Mouse (Mus musculus) adrenal gland, adult 8-10 months (tissue): Measurements from ENCODE around the gene Snta1. TPM values are rescaled to one million over a fixed set of nuclear protein-coding genes. Genes with fewer than 3 reads are reported as not detected.
"Not testable (repeated sequence)": the region's sequence is repeated elsewhere in the genome, so short reads cannot be mapped to it uniquely, and the experiment has no call there.

Experiments
- DNase-seq: peaks from one replicate; pipeline ENCODE4 v3.0.0; 2022
- total RNA-seq, 4 experiments: library from RNA; stranded (reverse); gene quantifications; 2 replicates each; pipeline ENCODE4 v1.2.4; 2022

Snta1 gene
- total RNA-seq, 4 experiments from 2014 or later, result 21.3 to 37.6 (median 31.5) TPM

GRCm38 (mm10) chr2:154372151-154372829, 35.6 kb downstream of the Snta1 start:
- peak; percentile 79 for DNase-seq

- no peak for DNase-seq
Observed at GRCm38 (mm10) chr2:154367510-154367909, 40.4 kb downstream of the Snta1 start.

DNA sequence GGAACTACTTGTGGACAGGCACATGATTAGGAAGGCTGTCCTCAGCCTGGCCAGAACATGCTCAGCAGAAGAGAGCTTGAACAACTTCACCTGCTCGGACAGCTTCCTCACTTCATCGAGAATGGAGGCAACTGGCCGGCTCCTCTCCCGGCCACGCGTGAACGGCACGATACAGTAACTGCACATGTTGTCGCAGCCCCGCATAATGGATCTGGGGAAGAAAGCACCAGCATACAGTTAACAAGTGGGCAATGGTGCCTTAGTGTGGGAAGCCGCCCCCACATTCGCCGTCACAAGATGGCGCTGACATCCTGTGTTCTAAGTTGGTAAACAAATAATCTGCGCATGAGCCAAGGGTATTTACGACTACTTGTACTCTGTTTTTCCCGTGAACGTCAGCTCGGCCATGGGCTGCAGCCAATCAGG, 53.9 kb downstream of the Snta1 start:
- DNase-seq, result not testable (repeated sequence)

DNA sequence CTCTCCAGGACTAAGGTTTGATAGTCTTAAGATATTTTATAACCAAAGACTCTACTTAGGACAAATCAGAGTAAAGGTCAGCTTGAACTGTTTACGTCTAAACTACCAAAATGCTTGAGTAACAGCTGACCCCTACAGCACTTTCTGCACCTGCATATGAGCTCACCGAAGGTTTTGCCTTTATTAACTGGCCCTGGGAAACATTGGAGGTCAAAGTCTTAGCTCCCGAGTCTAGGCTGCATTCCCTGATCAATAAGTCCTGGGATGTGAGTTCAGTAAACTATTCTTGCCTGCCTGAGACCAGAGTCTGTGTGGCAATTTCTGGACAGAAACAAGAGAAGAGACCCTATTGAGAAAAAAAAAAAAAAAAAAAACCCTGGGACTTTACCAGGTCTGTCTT, 59.7 kb downstream of the Snta1 start:
- DNase-seq, result no peak

GRCm38 (mm10) chr2:154339356-154339755, 68.5 kb downstream of the Snta1 start:
- no peak for DNase-seq

DNA sequence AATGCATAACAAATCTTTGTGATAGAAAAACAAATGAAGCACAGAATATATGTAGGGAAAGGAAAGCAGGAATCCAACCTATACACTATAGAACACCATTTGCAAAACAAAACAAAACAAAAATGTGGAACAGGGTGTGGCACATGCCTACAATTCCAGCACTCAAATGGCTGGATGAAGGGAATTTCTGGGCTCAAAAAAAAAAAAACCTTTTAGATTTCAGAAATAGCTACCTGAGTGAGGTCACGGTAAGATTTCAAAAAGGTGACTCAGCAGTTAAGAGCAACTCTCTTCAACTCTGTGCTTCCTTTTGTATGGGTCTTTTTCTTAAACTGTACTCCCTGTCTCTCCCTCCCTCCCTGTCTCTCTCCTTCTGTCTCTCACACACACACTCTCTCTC, 69.7 kb downstream of the Snta1 start:
- DNase-seq, result no peak

DNA sequence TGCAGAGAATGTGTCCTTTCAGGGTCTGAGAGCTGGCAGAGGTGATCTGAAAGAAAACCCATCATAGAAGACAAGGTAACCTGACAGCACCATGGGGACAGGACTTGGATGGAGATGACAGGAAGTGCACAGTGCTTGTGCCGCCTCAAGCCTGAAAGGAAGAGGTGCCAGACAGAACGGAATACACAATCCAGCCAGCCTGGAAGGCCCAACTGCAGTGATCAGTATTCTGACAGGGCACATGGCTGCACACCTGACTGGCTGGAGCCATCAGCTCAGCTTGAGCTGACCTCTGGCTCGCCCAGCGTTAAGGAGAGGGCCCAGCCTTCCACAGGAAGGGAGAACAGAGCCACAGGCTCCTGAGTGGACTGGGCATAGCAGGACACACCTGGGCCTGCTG, 72.3 kb downstream of the Snta1 start:
- DNase-seq, result no peak

GRCm38 (mm10) chr2:154326852-154327251, 81.0 kb downstream of the Snta1 start:
- DNase-seq, result no peak

Other genes starting within 250 kb of the Snta1 start
- not detected for gene Bpifa5, start 245.5 kb downstream of the Snta1 start, total RNA-seq
- not detected for gene Bpifb1, start 217.3 kb downstream of the Snta1 start, total RNA-seq
- under 1 TPM in 2 of 4 experiments, not detected in 2; 0.24 to 0.35 TPM for gene Bpifb5, start 184.4 kb downstream of the Snta1 start, total RNA-seq
- gene Bpifb9a, start 150.2 kb downstream of the Snta1 start, total RNA-seq, result under 1 TPM in 1 of 4 experiments, not detected in 3; 0.87 TPM
- gene Bpifb9b, start 100.9 kb downstream of the Snta1 start, total RNA-seq, result under 1 TPM in 1 of 4 experiments, not detected in 3; 0.87 TPM
- gene Cdk5rap1, start 35.1 kb downstream of the Snta1 start, total RNA-seq, result 10 to 100 TPM; 13.7 to 25.4 (median 18.6) TPM
- 10 to 100 TPM; 34.0 to 55.4 (median 43.4) TPM for gene Cbfa2t2, start 28.4 kb upstream of the Snta1 start, total RNA-seq
- gene 1700003F12Rik, start 139.0 kb upstream of the Snta1 start, total RNA-seq, result under 1 TPM in 2 of 4 experiments, not detected in 2; 0.46 to 0.71 TPM
- gene Actl10, start 143.7 kb upstream of the Snta1 start, total RNA-seq, result under 1 TPM in 2 of 4 experiments, not detected in 2; 0.17 to 0.31 TPM
- gene Necab3, start 150.8 kb upstream of the Snta1 start, total RNA-seq, result 1 to 10 TPM in 3 of 4 experiments, under 1 TPM in 1; 0.41 to 3.1 (median 2.6) TPM
- gene E2f1, start 161.8 kb upstream of the Snta1 start, total RNA-seq, result 10 to 100 TPM in 3 of 4 experiments, 1 to 10 TPM in 1; 9.9 to 12.9 (median 12.0) TPM
- gene Pxmp4, start 195.6 kb upstream of the Snta1 start, total RNA-seq, result 10 to 100 TPM; 28.8 to 36.5 (median 32.1) TPM
- gene Zfp341, start 205.2 kb upstream of the Snta1 start, total RNA-seq, result 1 to 10 TPM; 2.9 to 4.4 (median 4.0) TPM
- gene 4930519P11Rik, start 205.3 kb upstream of the Snta1 start, total RNA-seq, result 1 to 10 TPM in 1 of 4 experiments, not detected in 3; 1.4 TPM
- 100 to 1,000 TPM; 224 to 310 (median 256) TPM for gene Chmp4b, start 243.6 kb upstream of the Snta1 start, total RNA-seq